Mouse (Mus musculus) heart, embryonic 12.5 days (tissue): Measurements from ENCODE around the gene Ccdc28b. TPM values are rescaled to one million over a fixed set of nuclear protein-coding genes. Genes with fewer than 3 reads are reported as not detected.

Source experiments
- ATAC-seq: fragments of 200-750 bp; cut with Nextera tagmentation; 2 replicates; pipeline ENCODE4 v1.8.0; 2017; ENCODE audit warnings: moderate TSS enrichment, moderate library complexity; ENCODE audit not compliant: insufficient number of reproducible peaks, low FRiP score
- H3K27ac ChIP-seq: fragments of 300-500 bp; sonication (generic); 2 replicates; pipeline ENCODE4 v1.5.1; 2016; ENCODE audit warnings: mild to moderate bottlenecking, moderate library complexity; ENCODE audit not compliant: poor library complexity, severe bottlenecking
- H3K27me3 ChIP-seq: fragments of 300-500 bp; sonication (generic); replicated peaks from 2 replicates; pipeline ENCODE4 v1.6.1; 2016; ENCODE audit warnings: mild to moderate bottlenecking, moderate library complexity
- H3K36me3 ChIP-seq: fragments of 300-500 bp; sonication (generic); 2 replicates; pipeline ENCODE4 v1.6.1; 2016; ENCODE audit warnings: mild to moderate bottlenecking, moderate library complexity
- H3K4me1 ChIP-seq: fragments of 300-500 bp; sonication (generic); replicated peaks from 2 replicates; pipeline ENCODE4 v1.6.1; 2016; ENCODE audit warnings: mild to moderate bottlenecking
- H3K4me2 ChIP-seq: fragments of 300-500 bp; sonication (generic); 2 replicates; pipeline ENCODE4 v1.6.1; 2016; ENCODE audit warnings: mild to moderate bottlenecking, moderate library complexity
- H3K4me3 ChIP-seq: fragments of 300-500 bp; sonication (generic); 2 replicates; pipeline ENCODE4 v1.5.1; 2016; ENCODE audit warnings: mild to moderate bottlenecking
- H3K9ac ChIP-seq: fragments of 300-500 bp; sonication (generic); 2 replicates; pipeline ENCODE4 v1.6.1; 2016; ENCODE audit warnings: mild to moderate bottlenecking, moderate library complexity
- H3K9me3 ChIP-seq: fragments of 300-500 bp; sonication (generic); replicated peaks from 2 replicates; pipeline ENCODE4 v1.6.1; 2016; ENCODE audit warnings: mild to moderate bottlenecking, moderate library complexity
- WGBS: fragments of 180-500 bp; shearing (Covaris S2); methylation state at CpG from one replicate; pipeline ENCODE4 v1.1.7; 2016; 5-methylcytosine and 5-hydroxymethylcytosine counted together
- polyA plus RNA-seq: library from polyadenylated mRNA; unstranded; fragments of >200 nt; fragmentation: Nextera tagmentation; extraction: Ambion mirVana; gene quantifications from 2 replicates; pipeline ENCODE4 v1.2.1, GENCODE M21; 2016

The Ccdc28b gene
- polyA plus RNA-seq, 1 experiment from 2014 or later = 44.2 TPM

GRCm38 (mm10) chr4:129571551-129572084, 52.1 kb downstream of the Ccdc28b start:
- H3K4me1 ChIP-seq = peaks cover 11% of the 10 kb centered on the region
- no peak overlapping the region for H3K4me3 ChIP-seq
- no peaks in the 10 kb centered on the region; the same call in 1 of the 2 replicates for H3K27me3 ChIP-seq
- ATAC-seq = no peak
- H3K9me3 ChIP-seq = no peaks in the 10 kb centered on the region
- no peak overlapping the region for H3K9ac ChIP-seq
- H3K27ac ChIP-seq = no peak overlapping the region
- H3K4me2 ChIP-seq = no peak overlapping the region
- H3K36me3 ChIP-seq = no peaks in the 10 kb centered on the region
- 71% methylated on average over 8 of the region's 8 CpGs for WGBS

- Histone ChIP-seq H3K27me3 (no peaks in the 10 kb centered on the region; the same call in 1 of the 2 replicates), H3K9me3 (no peaks in the 10 kb centered on the region), H3K4me3 (no peak overlapping the region), H3K9ac (no peak overlapping the region), H3K36me3 (no peaks in the 10 kb centered on the region), H3K4me1 (peaks cover 5% of the 10 kb centered on the region), H3K4me2 (no peak overlapping the region), H3K27ac (no peak overlapping the region)
- no peak for ATAC-seq
- WGBS = 80% methylated on average over 6 of the region's 6 CpGs
These were observed 53.7 kb downstream of the Ccdc28b start for GRCm38 (mm10) chr4:129570028-129570427.

Other genes with a start within 250 kb of the Ccdc28b start
- 11.1 and 11.8 TPM in 2 replicates for gene Zbtb8a, start 245.8 kb downstream of the Ccdc28b start, polyA plus RNA-seq
- gene Zbtb8b, start 183.1 kb downstream of the Ccdc28b start, polyA plus RNA-seq = 5.7 and 5.9 TPM in 2 replicates
- gene Bsdc1, start 162.4 kb downstream of the Ccdc28b start, polyA plus RNA-seq = 25.6 and 26.8 TPM in 2 replicates
- not detected in 2 replicates for gene Tssk3, start 132.9 kb downstream of the Ccdc28b start, polyA plus RNA-seq
- 0.32 TPM in 1 of 2 replicates, not detected in the other for gene Fam229a, start 132.8 kb downstream of the Ccdc28b start, polyA plus RNA-seq
- 515 and 518 TPM in 2 replicates for gene Marcksl1, start 110.4 kb downstream of the Ccdc28b start, polyA plus RNA-seq
- gene Hdac1, start 81.2 kb downstream of the Ccdc28b start, polyA plus RNA-seq = 140 and 146 TPM in 2 replicates
- gene Lck, start 50.3 kb downstream of the Ccdc28b start, polyA plus RNA-seq = 3.5 and 4.1 TPM in 2 replicates
- 4.3 and 4.7 TPM in 2 replicates for gene Fam167b, start 45.4 kb downstream of the Ccdc28b start, polyA plus RNA-seq
- gene Eif3i, start 23.3 kb downstream of the Ccdc28b start, polyA plus RNA-seq = 155 and 156 TPM in 2 replicates
- 139 and 153 TPM in 2 replicates for gene Tmem234, start 23.3 kb downstream of the Ccdc28b start, polyA plus RNA-seq
- gene Dcdc2b, start 9.7 kb downstream of the Ccdc28b start, polyA plus RNA-seq = 0.82 and 1.4 TPM in 2 replicates
- 18.6 and 20.0 TPM in 2 replicates for gene Iqcc, start 4.8 kb downstream of the Ccdc28b start, polyA plus RNA-seq
- 58.8 and 59.4 TPM in 2 replicates for gene Txlna, start 17.1 kb upstream of the Ccdc28b start, polyA plus RNA-seq
- 16.8 and 17.0 TPM in 2 replicates for gene Kpna6, start 48.8 kb upstream of the Ccdc28b start, polyA plus RNA-seq
- gene Tmem39b, start 72.9 kb upstream of the Ccdc28b start, polyA plus RNA-seq = 5.8 and 7.7 TPM in 2 replicates
- 106 and 108 TPM in 2 replicates for gene Khdrbs1, start 118.4 kb upstream of the Ccdc28b start, polyA plus RNA-seq
- gene Ptp4a2, start 187.3 kb upstream of the Ccdc28b start, polyA plus RNA-seq = 372 and 428 TPM in 2 replicates